Comparison of ENCODE assay signal across 13 mouse cellular contexts in genomic region chr1:155504581-155505328, GRCm38 (mm10). TPM values are rescaled to one million over a fixed set of nuclear protein-coding genes. Genes with fewer than 3 reads are reported as not detected.
DNase-seq lines count a peak whose midpoint lies in the region; ATAC-seq lines count a peak whose summit lies in the region.
"Had no signal": no experiment of that assay in that cellular context is flagged by ENCODE, and none has a peak within 500 bp of the region (broad histone marks: within the 10 kb centered on the region; RNA-seq: fewer than 3 reads in every experiment).

No protein-coding gene starts in this region.

- H3K27me3 ChIP-seq in heart, embryonic 16.5 days (ENCODE audit: control insufficient read depth, insufficient read depth, low read length) = no peaks in the 10 kb centered on the region
- no peaks in the 10 kb centered on the region for H3K27me3 ChIP-seq in neural tube, embryonic 15.5 days (replicated peaks)

- H3K9me3 ChIP-seq in heart, embryonic 16.5 days (replicated peaks; ENCODE audit: control insufficient read depth, low read length) = no peaks in the 10 kb centered on the region
- no peaks in the 10 kb centered on the region for H3K9me3 ChIP-seq in neural tube, embryonic 15.5 days (replicated peaks)

- H3K27ac ChIP-seq in heart, embryonic 16.5 days (ENCODE audit: low read length) = peak overlapping the region; percentile 94
- 0 out of 2 replicates have a peak overlapping the region, but pooled peaks have one; percentile 15 for H3K27ac ChIP-seq in neural tube, embryonic 15.5 days (replicated peaks)
- H3K27ac ChIP-seq: macrophage had no signal

- peak overlapping the region; percentile 26; the same call in 1 of the 2 replicates for H3K4me2 ChIP-seq in heart, embryonic 16.5 days (ENCODE audit: low read depth, low read length)
- no peak overlapping the region for H3K4me2 ChIP-seq in neural tube, embryonic 15.5 days

- H3K4me1 ChIP-seq in heart, embryonic 16.5 days (ENCODE audit: control insufficient read depth, insufficient read depth, low read length) = peaks cover 21% of the 10 kb centered on the region
- H3K4me1 ChIP-seq in neural tube, embryonic 15.5 days = peaks cover 25% of the 10 kb centered on the region

- no peak overlapping the region for H3K9ac ChIP-seq in heart, embryonic 16.5 days (ENCODE audit: low read length)
- H3K9ac ChIP-seq in neural tube, embryonic 15.5 days (replicated peaks) = no peak overlapping the region

- H3K4me3 ChIP-seq in heart, embryonic 16.5 days (ENCODE audit: low read length) = no peak overlapping the region
- no peak overlapping the region for H3K4me3 ChIP-seq in neural tube, embryonic 15.5 days (replicated peaks)

- 15% methylated on average over 12 of the region's 12 CpGs for WGBS in heart, embryonic 16.5 days
- WGBS in neural tube, embryonic 15.5 days = 50% methylated on average over 12 of the region's 12 CpGs

- peak; percentile 22 for DNase-seq in kidney, postnatal 10 days
- DNase-seq in kidney, adult 9 months = no peak
- peak; percentile 85 for DNase-seq in fat pad, adult 2 months (ENCODE audit: extremely low read depth, low read depth, low spot score)
- no peak for DNase-seq in spleen, postnatal 10 days (ENCODE audit: low spot score in 2 of 2)
- DNase-seq in cerebellum, postnatal 10 days = no peak
- no peak for DNase-seq in spleen, postnatal 4 days (ENCODE audit: low spot score in 2 of 2)
- DNase-seq: adrenal gland, postnatal 25 days; gastrocnemius, postnatal 25 days; layer of hippocampus, adult 9-11 months; thymus, adult 18-20 months had no signal

- peak; percentile 90 for ATAC-seq in heart, embryonic 16.5 days (replicated peaks; ENCODE audit: extremely low read depth, insufficient read depth, low FRiP score)
- no peak; the same call in 1 of the 2 replicates for ATAC-seq in neural tube, embryonic 15.5 days (ENCODE audit: low FRiP score)

- H3K36me3 ChIP-seq in heart, embryonic 16.5 days (ENCODE audit: control insufficient read depth, insufficient read depth) = no peaks in the 10 kb centered on the region
- no peaks in the 10 kb centered on the region for H3K36me3 ChIP-seq in neural tube, embryonic 15.5 days

RNA-seq across cellular contexts. Expression of gene Acbd6, which starts 53.2 kb away (rescaled TPM):
- 50.5 and 55.4 TPM in 2 replicates for polyA plus RNA-seq in heart, embryonic 16.5 days (2015; fragmentation: Nextera tagmentation; extraction: Ambion mirVana)
- polyA plus RNA-seq in neural tube, embryonic 15.5 days (2015; fragmentation: Nextera tagmentation; extraction: Ambion mirVana) = 101 and 109 TPM in 2 replicates

Comparison
In these comparisons a context has a peak if more than half of its experiments do, and no peak if none do; other contexts are left out.
1. DNase-seq: peak in kidney, postnatal 10 days (single experiment) and fat pad, adult 2 months (single experiment); none in kidney, adult 9 months (single experiment), spleen, postnatal 10 days (0 of 2), cerebellum, postnatal 10 days (0 of 2) and spleen, postnatal 4 days (0 of 2).